Mouse (Mus musculus) liver, embryonic 18 days (tissue): Measurements from ENCODE around the gene Npy2r. TPM values are rescaled to one million over a fixed set of nuclear protein-coding genes. Genes with fewer than 3 reads are reported as not detected.

Source experiments
- polyA plus RNA-seq: library from polyadenylated mRNA; depleted of rRNA; stranded (reverse); fragments of >200 nt; gene quantifications from 2 replicates; pipeline ENCODE4 v1.2.3, GENCODE M21; 2012; rRNA removed

Gene Npy2r
- polyA plus RNA-seq: not detected in 2 replicates

GRCm38 (mm10) chr3:82547908-82548721, at the start of gene Npy2r:
Npy2r (minus strand) TSS chr3:82548084.

Other genes with a start within 250 kb of the Npy2r start
- 0.10 TPM in 2 replicates for gene Map9, start 190.0 kb downstream of the Npy2r start, polyA plus RNA-seq